Mouse (Mus musculus): Measurements from ENCODE around the gene Ltb. TPM values are rescaled to one million over a fixed set of nuclear protein-coding genes. Genes with fewer than 3 reads are reported as not detected.

Ltb gene
- total and polyA plus RNA-seq, 3 experiments: 1.1 to 1.5 TPM; not detected in 1

Other genes starting within 250 kb of the Ltb start
Only the 30 nearest of the 39 such genes appear.
- gene Vwa7, start 177.9 kb upstream of the Ltb start, total RNA-seq (2012; rRNA removed): 9.7 and 10.4 TPM in 2 replicates
- 1 to 10 TPM in 1 of 2 experiments, not detected in 1; 9.8 TPM for gene Vwa7, start 177.9 kb upstream of the Ltb start, polyA plus RNA-seq (2012; ENCODE audit: insufficient read depth in 1 of 2, insufficient read length in 2 of 2, low read depth in 1 of 2, low replicate concordance in 2 of 2, missing spikeins in 1 of 2)
- 161 and 164 TPM in 2 replicates for gene Sapcd1, start 166.4 kb upstream of the Ltb start, total RNA-seq (2012; rRNA removed)
- 100 to 1,000 TPM in 1 of 2 experiments, not detected in 1; 124 TPM for gene Sapcd1, start 166.4 kb upstream of the Ltb start, polyA plus RNA-seq (2012; ENCODE audit: insufficient read depth in 1 of 2, insufficient read length in 2 of 2, low read depth in 1 of 2, low replicate concordance in 2 of 2, missing spikeins in 1 of 2)
- 17.9 and 26.3 TPM in 2 replicates for gene Msh5, start 147.7 kb upstream of the Ltb start, total RNA-seq (2012; rRNA removed)
- gene Msh5, start 147.7 kb upstream of the Ltb start, polyA plus RNA-seq (2012; ENCODE audit: insufficient read depth in 1 of 2, insufficient read length in 2 of 2, low read depth in 1 of 2, low replicate concordance in 2 of 2, missing spikeins in 1 of 2): 10 to 100 TPM in 1 of 2 experiments, not detected in 1; 29.0 TPM
- 285 and 333 TPM in 2 replicates for gene Clic1, start 144.5 kb upstream of the Ltb start, total RNA-seq (2012; rRNA removed)
- gene Clic1, start 144.5 kb upstream of the Ltb start, polyA plus RNA-seq (2012; ENCODE audit: insufficient read depth in 1 of 2, insufficient read length in 2 of 2, low read depth in 1 of 2, low replicate concordance in 2 of 2, missing spikeins in 1 of 2): 100 to 1,000 TPM; 309 to 335 TPM
- 9.9 and 11.1 TPM in 2 replicates for gene Ddah2, start 135.4 kb upstream of the Ltb start, total RNA-seq (2012; rRNA removed)
- 1 to 10 TPM in 1 of 2 experiments, not detected in 1; 8.6 TPM for gene Ddah2, start 135.4 kb upstream of the Ltb start, polyA plus RNA-seq (2012; ENCODE audit: insufficient read depth in 1 of 2, insufficient read length in 2 of 2, low read depth in 1 of 2, low replicate concordance in 2 of 2, missing spikeins in 1 of 2)
- not detected in 2 replicates for gene Ly6g6c, start 129.1 kb upstream of the Ltb start, total RNA-seq (2012; rRNA removed)
- under 1 TPM in 1 of 2 experiments, not detected in 1; 0.24 TPM for gene Ly6g6c, start 129.1 kb upstream of the Ltb start, polyA plus RNA-seq (2012; ENCODE audit: insufficient read depth in 1 of 2, insufficient read length in 2 of 2, low read depth in 1 of 2, low replicate concordance in 2 of 2, missing spikeins in 1 of 2)
- gene Mpig6b, start 128.3 kb upstream of the Ltb start, total RNA-seq (2012; rRNA removed): not detected in 2 replicates
- gene Mpig6b, start 128.3 kb upstream of the Ltb start, polyA plus RNA-seq (2012; ENCODE audit: insufficient read depth in 1 of 2, insufficient read length in 2 of 2, low read depth in 1 of 2, low replicate concordance in 2 of 2, missing spikeins in 1 of 2): not detected
- gene Ly6g6e, start 117.5 kb upstream of the Ltb start, total RNA-seq (2012; rRNA removed): 0.23 TPM in 1 of 2 replicates, not detected in the other
- gene Ly6g6e, start 117.5 kb upstream of the Ltb start, polyA plus RNA-seq (2012; ENCODE audit: insufficient read depth in 1 of 2, insufficient read length in 2 of 2, low read depth in 1 of 2, low replicate concordance in 2 of 2, missing spikeins in 1 of 2): not detected
- 2.1 and 5.5 TPM in 2 replicates for gene Ly6g6d, start 116.4 kb upstream of the Ltb start, total RNA-seq (2012; rRNA removed)
- 1 to 10 TPM in 1 of 2 experiments, not detected in 1; 4.4 TPM for gene Ly6g6d, start 116.4 kb upstream of the Ltb start, polyA plus RNA-seq (2012; ENCODE audit: insufficient read depth in 1 of 2, insufficient read length in 2 of 2, low read depth in 1 of 2, low replicate concordance in 2 of 2, missing spikeins in 1 of 2)
- 1.4 and 3.0 TPM in 2 replicates for gene Ly6g6f, start 108.8 kb upstream of the Ltb start, total RNA-seq (2012; rRNA removed)
- under 1 TPM in 1 of 2 experiments, not detected in 1; 0.88 TPM for gene Ly6g6f, start 108.8 kb upstream of the Ltb start, polyA plus RNA-seq (2012; ENCODE audit: insufficient read depth in 1 of 2, insufficient read length in 2 of 2, low read depth in 1 of 2, low replicate concordance in 2 of 2, missing spikeins in 1 of 2)
- 86.9 and 126 TPM in 2 replicates for gene Abhd16a, start 105.2 kb upstream of the Ltb start, total RNA-seq (2012; rRNA removed)
- gene Abhd16a, start 105.2 kb upstream of the Ltb start, polyA plus RNA-seq (2012; ENCODE audit: insufficient read depth in 1 of 2, insufficient read length in 2 of 2, low read depth in 1 of 2, low replicate concordance in 2 of 2, missing spikeins in 1 of 2): 10 to 100 TPM in 1 of 2 experiments, not detected in 1; 96.1 TPM
- gene Ly6g5c, start 86.2 kb upstream of the Ltb start, total RNA-seq (2012; rRNA removed): not detected in 2 replicates
- gene Ly6g5c, start 86.2 kb upstream of the Ltb start, polyA plus RNA-seq (2012; ENCODE audit: insufficient read depth in 1 of 2, insufficient read length in 2 of 2, low read depth in 1 of 2, low replicate concordance in 2 of 2, missing spikeins in 1 of 2): not detected
- 0.49 and 0.65 TPM in 2 replicates for gene Ly6g5b, start 79.0 kb upstream of the Ltb start, total RNA-seq (2012; rRNA removed)
- 1 to 10 TPM in 1 of 2 experiments, not detected in 1; 1.4 TPM for gene Ly6g5b, start 79.0 kb upstream of the Ltb start, polyA plus RNA-seq (2012; ENCODE audit: insufficient read depth in 1 of 2, insufficient read length in 2 of 2, low read depth in 1 of 2, low replicate concordance in 2 of 2, missing spikeins in 1 of 2)
- gene Gpank1, start 73.0 kb upstream of the Ltb start, total RNA-seq (2012; rRNA removed): 44.7 and 44.9 TPM in 2 replicates
- 10 to 100 TPM in 1 of 2 experiments, not detected in 1; 40.4 TPM for gene Gpank1, start 73.0 kb upstream of the Ltb start, polyA plus RNA-seq (2012; ENCODE audit: insufficient read depth in 1 of 2, insufficient read length in 2 of 2, low read depth in 1 of 2, low replicate concordance in 2 of 2, missing spikeins in 1 of 2)
- gene Csnk2b, start 72.4 kb upstream of the Ltb start, total RNA-seq (2012; rRNA removed): 193 and 222 TPM in 2 replicates
- gene Csnk2b, start 72.4 kb upstream of the Ltb start, polyA plus RNA-seq (2012; ENCODE audit: insufficient read depth in 1 of 2, insufficient read length in 2 of 2, low read depth in 1 of 2, low replicate concordance in 2 of 2, missing spikeins in 1 of 2): 100 to 1,000 TPM in 1 of 2 experiments, not detected in 1; 607 TPM
- gene D17H6S53E, start 68.1 kb upstream of the Ltb start, total RNA-seq (2012; rRNA removed): 9.3 and 13.6 TPM in 2 replicates
- 10 to 100 TPM in 1 of 2 experiments, not detected in 1; 11.6 TPM for gene D17H6S53E, start 68.1 kb upstream of the Ltb start, polyA plus RNA-seq (2012; ENCODE audit: insufficient read depth in 1 of 2, insufficient read length in 2 of 2, low read depth in 1 of 2, low replicate concordance in 2 of 2, missing spikeins in 1 of 2)
- 0.15 TPM in 1 of 2 replicates, not detected in the other for gene Apom, start 62.4 kb upstream of the Ltb start, total RNA-seq (2012; rRNA removed)
- gene Apom, start 62.4 kb upstream of the Ltb start, polyA plus RNA-seq (2012; ENCODE audit: insufficient read depth in 1 of 2, insufficient read length in 2 of 2, low read depth in 1 of 2, low replicate concordance in 2 of 2, missing spikeins in 1 of 2): under 1 TPM in 1 of 2 experiments, not detected in 1; 0.79 TPM
- gene Bag6, start 59.3 kb upstream of the Ltb start, total RNA-seq (2012; rRNA removed): 98.2 and 102 TPM in 2 replicates
- gene Bag6, start 59.3 kb upstream of the Ltb start, polyA plus RNA-seq (2012; ENCODE audit: insufficient read depth in 1 of 2, insufficient read length in 2 of 2, low read depth in 1 of 2, low replicate concordance in 2 of 2, missing spikeins in 1 of 2): 100 to 1,000 TPM in 1 of 2 experiments, not detected in 1; 283 TPM
- 87.6 and 102 TPM in 2 replicates for gene Prrc2a, start 29.5 kb upstream of the Ltb start, total RNA-seq (2012; rRNA removed)
- 100 to 1,000 TPM in 1 of 2 experiments, 10 to 100 TPM in 1; 71.0 to 663 TPM for gene Prrc2a, start 29.5 kb upstream of the Ltb start, polyA plus RNA-seq (2012; ENCODE audit: insufficient read depth in 1 of 2, insufficient read length in 2 of 2, low read depth in 1 of 2, low replicate concordance in 2 of 2, missing spikeins in 1 of 2)
- 0.29 and 0.42 TPM in 2 replicates for gene Aif1, start 18.4 kb upstream of the Ltb start, total RNA-seq (2012; rRNA removed)
- gene Aif1, start 18.4 kb upstream of the Ltb start, polyA plus RNA-seq (2012; ENCODE audit: insufficient read depth in 1 of 2, insufficient read length in 2 of 2, low read depth in 1 of 2, low replicate concordance in 2 of 2, missing spikeins in 1 of 2): under 1 TPM in 1 of 2 experiments, not detected in 1; 0.45 TPM
- 15.2 and 16.9 TPM in 2 replicates for gene Lst1, start 6.0 kb upstream of the Ltb start, total RNA-seq (2012; rRNA removed)
- 10 to 100 TPM in 1 of 2 experiments, not detected in 1; 29.0 TPM for gene Lst1, start 6.0 kb upstream of the Ltb start, polyA plus RNA-seq (2012; ENCODE audit: insufficient read depth in 1 of 2, insufficient read length in 2 of 2, low read depth in 1 of 2, low replicate concordance in 2 of 2, missing spikeins in 1 of 2)
- gene Tnf, start 7.6 kb downstream of the Ltb start, total RNA-seq (2012; rRNA removed): 0.95 and 1.2 TPM in 2 replicates
- gene Tnf, start 7.6 kb downstream of the Ltb start, polyA plus RNA-seq (2012; ENCODE audit: insufficient read depth in 1 of 2, insufficient read length in 2 of 2, low read depth in 1 of 2, low replicate concordance in 2 of 2, missing spikeins in 1 of 2): 1 to 10 TPM in 1 of 2 experiments, not detected in 1; 2.0 TPM
- gene Lta, start 10.9 kb downstream of the Ltb start, total RNA-seq (2012; rRNA removed): not detected in 2 replicates
- gene Lta, start 10.9 kb downstream of the Ltb start, polyA plus RNA-seq (2012; ENCODE audit: insufficient read depth in 1 of 2, insufficient read length in 2 of 2, low read depth in 1 of 2, low replicate concordance in 2 of 2, missing spikeins in 1 of 2): under 1 TPM in 1 of 2 experiments, not detected in 1; 0.24 TPM
- gene Gm16181, start 26.4 kb downstream of the Ltb start, total RNA-seq (2012; rRNA removed): not detected in 2 replicates
- under 1 TPM in 1 of 2 experiments, not detected in 1; 0.58 TPM for gene Gm16181, start 26.4 kb downstream of the Ltb start, polyA plus RNA-seq (2012; ENCODE audit: insufficient read depth in 1 of 2, insufficient read length in 2 of 2, low read depth in 1 of 2, low replicate concordance in 2 of 2, missing spikeins in 1 of 2)
- 0.46 and 0.56 TPM in 2 replicates for gene Atp6v1g2, start 39.2 kb downstream of the Ltb start, total RNA-seq (2012; rRNA removed)
- gene Atp6v1g2, start 39.2 kb downstream of the Ltb start, polyA plus RNA-seq (2012; ENCODE audit: insufficient read depth in 1 of 2, insufficient read length in 2 of 2, low read depth in 1 of 2, low replicate concordance in 2 of 2, missing spikeins in 1 of 2): 1 to 10 TPM in 1 of 2 experiments, not detected in 1; 4.7 TPM
- gene Nfkbil1, start 41.4 kb downstream of the Ltb start, total RNA-seq (2012; rRNA removed): 10.1 and 10.3 TPM in 2 replicates
- 10 to 100 TPM in 1 of 2 experiments, not detected in 1; 26.0 TPM for gene Nfkbil1, start 41.4 kb downstream of the Ltb start, polyA plus RNA-seq (2012; ENCODE audit: insufficient read depth in 1 of 2, insufficient read length in 2 of 2, low read depth in 1 of 2, low replicate concordance in 2 of 2, missing spikeins in 1 of 2)
- gene Ddx39b, start 47.3 kb downstream of the Ltb start, total RNA-seq (2012; rRNA removed): 206 and 270 TPM in 2 replicates
- gene Ddx39b, start 47.3 kb downstream of the Ltb start, polyA plus RNA-seq (2012; ENCODE audit: insufficient read depth in 1 of 2, insufficient read length in 2 of 2, low read depth in 1 of 2, low replicate concordance in 2 of 2, missing spikeins in 1 of 2): 100 to 1,000 TPM; 581 to 787 TPM
- gene H2-D1, start 68.3 kb downstream of the Ltb start, total RNA-seq (2012; rRNA removed): 58.7 and 60.1 TPM in 2 replicates
- 10 to 100 TPM in 1 of 2 experiments, not detected in 1; 97.9 TPM for gene H2-D1, start 68.3 kb downstream of the Ltb start, polyA plus RNA-seq (2012; ENCODE audit: insufficient read depth in 1 of 2, insufficient read length in 2 of 2, low read depth in 1 of 2, low replicate concordance in 2 of 2, missing spikeins in 1 of 2)
- gene H2-Q1, start 126.0 kb downstream of the Ltb start, total RNA-seq (2012; rRNA removed): 1.7 TPM in 2 replicates
- gene H2-Q1, start 126.0 kb downstream of the Ltb start, polyA plus RNA-seq (2012; ENCODE audit: insufficient read depth in 1 of 2, insufficient read length in 2 of 2, low read depth in 1 of 2, low replicate concordance in 2 of 2, missing spikeins in 1 of 2): under 1 TPM in 1 of 2 experiments, not detected in 1; 0.52 TPM
- gene H2-Q2, start 147.8 kb downstream of the Ltb start, total RNA-seq (2012; rRNA removed): 0.19 and 0.23 TPM in 2 replicates
- 1 to 10 TPM in 1 of 2 experiments, not detected in 1; 4.1 TPM for gene H2-Q2, start 147.8 kb downstream of the Ltb start, polyA plus RNA-seq (2012; ENCODE audit: insufficient read depth in 1 of 2, insufficient read length in 2 of 2, low read depth in 1 of 2, low replicate concordance in 2 of 2, missing spikeins in 1 of 2)